Mouse (Mus musculus) C2C12 (cell line): Measurements from ENCODE around the gene Plpp7.

ENCODE experiments used
- CTCF ChIP-seq: IDR thresholded peaks from one replicate; pipeline ENCODE4 v1.5.1; 2011; ENCODE audit not compliant: control insufficient read depth, insufficient read depth, insufficient read length
- FOSL1 ChIP-seq: IDR thresholded peaks from one replicate; pipeline ENCODE4 v1.8.0; 2011; ENCODE audit warnings: mild to moderate bottlenecking, low read length; ENCODE audit not compliant: poor library complexity, insufficient read depth, severe bottlenecking
- MAX ChIP-seq: IDR thresholded peaks from one replicate; pipeline ENCODE4 v1.6.1; 2011; ENCODE audit warnings: mild to moderate bottlenecking, control low read depth
- MYOD1 ChIP-seq: IDR thresholded peaks from one replicate; pipeline ENCODE4 v1.6.1; 2011; ENCODE audit warnings: low read depth; ENCODE audit not compliant: control insufficient read depth, insufficient read length
- MYOG ChIP-seq: IDR thresholded peaks from one replicate; pipeline ENCODE4 v1.6.1; 2011; ENCODE audit not compliant: control insufficient read depth, insufficient read length; ENCODE audit errors: extremely low read depth
- USF1 ChIP-seq: IDR thresholded peaks from one replicate; pipeline ENCODE4 v1.6.1; 2011; ENCODE audit warnings: low read depth, mild to moderate bottlenecking, control low read depth, moderate library complexity

DNA sequence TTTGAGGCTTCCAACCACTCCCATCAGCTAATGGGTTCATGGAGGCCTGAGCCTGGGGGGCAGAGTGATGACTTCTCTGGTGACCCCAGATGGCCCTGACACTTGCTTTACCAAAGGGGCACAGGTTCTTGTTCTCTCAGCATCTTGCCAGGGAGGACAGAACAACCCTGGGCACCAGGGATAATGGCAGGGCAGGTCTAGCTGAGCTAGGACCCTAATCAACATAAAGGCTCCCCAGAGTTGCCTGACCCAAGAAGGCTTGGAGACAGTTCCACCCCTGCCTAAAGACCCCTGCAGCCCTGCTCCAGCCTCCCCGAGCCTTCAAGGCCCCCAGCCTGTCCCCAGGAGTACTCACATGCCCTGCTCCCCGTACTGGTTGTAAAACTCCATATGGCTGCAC lies 13.1 kb upstream of the Plpp7 start:
- TF ChIP-seq CTCF (no peak), MYOD1 (no peak), FOSL1 (no peak), USF1 (no peak), MYOG (no peak), MAX (no peak)
